Mouse (Mus musculus): Measurements from ENCODE around the gene B3gnt7.

B3gnt7 gene

GRCm38 (mm10) chr1:86302532-86302931 is at the start of gene B3gnt7:
Gene B3gnt7, plus strand, starts transcription at chr1:86302832.
- no peak for DNase-seq (ENCODE audit: low read depth in 1 of 2, low spot score in 2 of 2)

- no peak for DNase-seq (ENCODE audit: low read depth in 1 of 2, low spot score in 2 of 2)
Measured at GRCm38 (mm10) chr1:86253410-86253809, 49.2 kb upstream of the B3gnt7 start.

- no peak for DNase-seq (ENCODE audit: low read depth in 1 of 2, low spot score in 2 of 2)
Measured at GRCm38 (mm10) chr1:86256311-86256710, 46.3 kb upstream of the B3gnt7 start.

- DNase-seq (ENCODE audit: low read depth in 1 of 2, low spot score in 2 of 2), result no peak
Measured at GRCm38 (mm10) chr1:86257228-86257627, 45.4 kb upstream of the B3gnt7 start.

GRCm38 (mm10) chr1:86258171-86258824 is 44.3 kb upstream of the B3gnt7 start:
- no peak for DNase-seq (ENCODE audit: low read depth in 1 of 2, low spot score in 2 of 2)

- peak; percentile 13 to 41 for DNase-seq (ENCODE audit: low read depth in 1 of 2, low spot score in 2 of 2)
Measured at GRCm38 (mm10) chr1:86263564-86264339, 38.9 kb upstream of the B3gnt7 start.

GRCm38 (mm10) chr1:86265060-86265459 is 37.6 kb upstream of the B3gnt7 start:
- no peak for DNase-seq (ENCODE audit: low read depth in 1 of 2, low spot score in 2 of 2)

GRCm38 (mm10) chr1:86268492-86269189 is 34.0 kb upstream of the B3gnt7 start:
- DNase-seq (ENCODE audit: low read depth in 1 of 2, low spot score in 2 of 2), result no peak

GRCm38 (mm10) chr1:86269190-86269508 is 33.5 kb upstream of the B3gnt7 start:
- DNase-seq (ENCODE audit: low read depth in 1 of 2, low spot score in 2 of 2), result no peak

- DNase-seq (ENCODE audit: low read depth in 1 of 2, low spot score in 2 of 2), result no peak
Measured at GRCm38 (mm10) chr1:86271707-86272106, 30.9 kb upstream of the B3gnt7 start.

- no peak for DNase-seq (ENCODE audit: low read depth in 1 of 2, low spot score in 2 of 2)
Measured at GRCm38 (mm10) chr1:86277055-86277454, 25.6 kb upstream of the B3gnt7 start.

GRCm38 (mm10) chr1:86281781-86282536 is 20.7 kb upstream of the B3gnt7 start:
- no peak for DNase-seq (ENCODE audit: low read depth in 1 of 2, low spot score in 2 of 2)

- no peak for DNase-seq (ENCODE audit: low read depth in 1 of 2, low spot score in 2 of 2)
Measured at GRCm38 (mm10) chr1:86284101-86284500, 18.5 kb upstream of the B3gnt7 start.

GRCm38 (mm10) chr1:86285295-86285694 is 17.3 kb upstream of the B3gnt7 start:
- no peak for DNase-seq (ENCODE audit: low read depth in 1 of 2, low spot score in 2 of 2)

GRCm38 (mm10) chr1:86287473-86287872 is 15.2 kb upstream of the B3gnt7 start:
- no peak for DNase-seq (ENCODE audit: low read depth in 1 of 2, low spot score in 2 of 2)

- DNase-seq (ENCODE audit: low read depth in 1 of 2, low spot score in 2 of 2), result no peak
Measured at GRCm38 (mm10) chr1:86290452-86290851, 12.2 kb upstream of the B3gnt7 start.

- DNase-seq (ENCODE audit: low read depth in 1 of 2, low spot score in 2 of 2), result no peak
Measured at GRCm38 (mm10) chr1:86293091-86293490, 9.5 kb upstream of the B3gnt7 start.

- no peak for DNase-seq (ENCODE audit: low read depth in 1 of 2, low spot score in 2 of 2)
Measured at GRCm38 (mm10) chr1:86293868-86294267, 8.8 kb upstream of the B3gnt7 start.

- DNase-seq (ENCODE audit: low read depth in 1 of 2, low spot score in 2 of 2), result no peak
Measured at GRCm38 (mm10) chr1:86294472-86294871, 8.2 kb upstream of the B3gnt7 start.

GRCm38 (mm10) chr1:86300093-86300492 is 2.5 kb upstream of the B3gnt7 start:
- no peak for DNase-seq (ENCODE audit: low read depth in 1 of 2, low spot score in 2 of 2)

GRCm38 (mm10) chr1:86300731-86301130 is 1.9 kb upstream of the B3gnt7 start:
- no peak for DNase-seq (ENCODE audit: low read depth in 1 of 2, low spot score in 2 of 2)
